Mouse (Mus musculus) forelimb bud, embryonic 11.5 days (tissue): ENCODE measurements at regions not wholly inside any gene's neighbourhood (a gene's known extent, or its start where the extent isn't known, plus 50 kb on each side); places are given as distances from the start of the nearest gene placed in this dataset.
A peak's percentile ranks its signal among the peaks of the same experiment; 100 is the strongest.

Source experiments
- DNase-seq: peaks from one replicate; pipeline ENCODE4 v3.0.0-alpha.2; 2012; ENCODE audit warnings: low read depth, low spot score

DNA sequence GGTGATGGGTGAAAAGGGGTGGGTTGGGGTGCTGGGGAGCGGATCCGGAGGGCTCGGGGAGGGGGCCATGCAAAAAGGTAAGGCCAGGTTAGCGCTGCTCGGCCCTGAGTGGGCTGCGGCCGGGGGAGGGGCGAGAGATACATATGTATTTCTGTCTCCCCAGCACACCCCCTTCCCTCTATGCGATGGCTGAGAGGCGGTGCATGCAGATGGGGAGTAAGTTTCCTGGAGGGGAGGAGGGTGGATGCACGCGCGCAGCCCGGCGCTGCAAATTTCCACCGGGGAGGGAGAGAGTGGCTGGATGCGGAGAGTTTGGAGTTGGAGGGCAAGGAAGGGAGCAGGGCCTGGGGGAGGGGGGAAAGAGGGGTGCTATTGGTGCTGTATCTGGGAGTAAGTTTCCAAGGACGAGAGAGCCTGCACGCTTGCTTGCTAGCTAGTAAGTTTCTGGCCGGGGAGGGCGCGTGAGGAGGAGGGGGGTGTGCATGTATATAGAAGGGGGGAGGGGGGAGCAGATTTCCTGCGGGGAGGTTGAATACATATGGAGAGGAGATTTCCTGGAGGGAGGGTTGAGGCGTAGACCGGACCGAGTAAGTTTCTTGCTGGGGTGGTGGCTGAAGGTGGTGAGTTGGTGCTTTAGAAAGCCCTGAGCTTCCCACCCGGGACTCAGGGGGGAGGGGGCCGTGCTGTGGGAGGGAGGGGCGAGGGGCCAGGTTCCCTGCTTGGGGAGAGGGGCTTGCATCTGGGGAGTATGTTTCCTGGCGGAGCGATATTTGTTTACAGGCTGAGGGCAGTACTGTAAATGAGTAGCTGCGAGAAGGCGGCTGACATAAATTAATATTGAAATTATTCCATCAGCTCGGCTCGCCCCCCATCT lies 130.8 kb upstream of the Ubr2 start:
- DNase-seq = peak; percentile 83

GRCm38 (mm10) chr17:47140241-47140968 lies 130.0 kb upstream of the Ubr2 start:
- DNase-seq = peak; percentile 60

DNA sequence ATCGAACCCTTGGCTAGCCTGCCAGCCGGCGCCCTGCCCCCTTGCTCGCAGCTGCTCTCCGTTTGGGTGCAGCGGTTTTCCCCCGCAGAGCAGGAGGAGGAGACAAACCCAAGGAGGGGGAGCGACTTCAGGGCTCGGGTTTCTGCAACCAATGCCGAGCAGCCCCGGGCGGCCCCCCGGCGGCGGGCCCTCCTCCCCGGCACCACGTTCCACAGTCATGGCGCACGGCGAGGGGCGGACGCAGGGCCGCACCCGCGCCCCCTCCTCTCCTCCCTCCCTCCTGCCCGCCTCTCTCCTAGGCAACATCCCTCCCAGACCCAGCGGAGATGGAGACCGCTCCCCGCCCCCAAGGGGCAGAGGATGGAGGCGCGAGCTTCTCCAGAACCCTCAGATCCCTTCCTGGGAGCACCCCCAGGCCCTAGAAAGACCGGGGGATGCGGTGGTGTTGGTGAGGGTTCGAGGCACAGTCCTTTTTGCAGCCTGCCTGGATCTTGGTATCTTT lies 129.4 kb upstream of the Ubr2 start:
- peak; percentile 94 for DNase-seq

GRCm38 (mm10) chr17:47139171-47139617 lies 128.8 kb upstream of the Ubr2 start:
- DNase-seq = peak; percentile 10

DNA sequence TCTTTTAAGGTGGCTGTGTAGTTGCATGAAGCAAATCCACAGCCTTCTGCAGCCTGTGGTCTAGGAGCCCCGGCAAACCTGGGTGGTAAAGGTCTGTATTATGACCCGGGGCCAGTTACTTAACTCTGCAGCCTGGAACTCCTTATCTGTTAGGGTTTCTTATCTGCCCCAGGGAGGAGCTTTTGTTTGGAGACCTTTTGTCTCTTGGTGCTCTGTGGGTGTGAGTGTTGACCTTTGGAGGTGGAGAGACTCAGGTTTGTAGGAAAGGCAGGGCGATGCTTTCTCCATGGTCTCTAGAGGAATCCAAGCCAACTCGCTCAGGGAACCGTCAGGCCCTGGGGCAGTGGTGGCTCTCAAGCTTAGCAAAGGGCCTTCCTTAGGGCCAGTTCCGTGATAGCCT lies 127.8 kb upstream of the Ubr2 start:
- DNase-seq = no peak

- DNase-seq = no peak
These were observed 125.0 kb upstream of the Ubr2 start for GRCm38 (mm10) chr17:47135391-47135790.

DNA sequence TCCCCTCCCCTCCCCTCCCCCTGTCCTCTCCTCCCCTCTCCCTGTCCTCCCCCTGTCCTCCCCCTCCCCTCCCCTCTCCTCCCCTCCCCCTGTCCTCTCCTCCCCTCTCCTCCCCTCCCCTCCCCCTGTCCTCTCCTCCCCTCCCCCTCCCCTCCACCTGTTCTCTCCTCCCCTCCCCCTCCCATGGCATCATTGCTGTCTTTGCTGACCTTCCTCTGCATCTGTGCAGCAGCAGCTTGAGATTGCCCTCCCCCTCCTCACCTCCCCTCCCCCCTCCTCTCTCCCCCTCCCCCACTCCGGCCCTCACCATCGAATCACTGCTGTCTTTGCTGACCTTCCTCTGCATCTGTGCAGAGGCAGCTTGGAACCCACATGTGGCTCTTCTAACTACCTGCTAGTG lies 123.4 kb upstream of the Ubr2 start:
- DNase-seq = no peak

DNA sequence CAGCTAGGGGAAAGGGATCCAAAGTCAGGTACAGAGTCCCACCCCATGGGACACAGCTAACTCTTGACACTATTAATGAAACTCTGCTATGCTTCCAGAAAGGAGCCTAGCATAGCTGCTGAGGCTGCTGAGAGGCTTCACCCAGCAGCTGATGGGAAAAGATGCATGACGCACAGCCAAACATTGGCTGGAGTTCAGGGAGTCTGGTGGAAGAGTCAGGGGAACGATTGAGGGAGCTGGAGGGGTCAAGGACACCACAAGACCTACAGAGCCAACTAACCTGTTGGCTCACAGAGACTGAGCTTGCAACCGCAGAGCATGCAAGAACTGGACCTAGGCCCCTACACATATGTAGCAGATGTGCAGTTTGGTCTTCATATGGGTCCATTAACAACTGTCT lies 117.2 kb upstream of the Ubr2 start:
- DNase-seq = no peak

GRCm38 (mm10) chr17:47123576-47123975 lies 113.2 kb upstream of the Ubr2 start:
- DNase-seq = no peak

DNA sequence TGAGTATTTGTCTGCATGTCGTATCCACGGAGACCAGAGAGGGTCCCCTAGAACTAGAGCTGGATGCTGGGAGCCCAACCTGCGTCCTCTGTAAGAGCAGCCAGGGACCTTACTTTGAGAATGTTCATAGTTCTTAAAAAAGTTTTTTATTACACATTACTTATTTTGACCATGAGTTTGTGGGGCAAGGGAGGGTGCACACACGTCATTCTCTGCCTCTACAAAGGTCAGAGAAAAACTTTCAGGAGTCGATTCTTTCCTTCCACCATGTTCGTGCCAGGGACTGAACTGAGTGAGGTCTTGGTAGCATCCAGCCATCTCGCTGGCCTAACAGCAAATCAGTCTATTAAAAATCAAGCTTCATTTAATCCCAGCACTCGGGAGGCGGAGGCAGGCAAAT lies 111.9 kb upstream of the Ubr2 start:
- no peak for DNase-seq

- no peak for DNase-seq
These were observed 107.7 kb upstream of the Ubr2 start for GRCm38 (mm10) chr17:47118010-47118409.

- peak; percentile 21 for DNase-seq
These were observed 105.4 kb upstream of the Ubr2 start for GRCm38 (mm10) chr17:47115754-47116153.

- DNase-seq = no peak
These were observed 104.8 kb upstream of the Ubr2 start for GRCm38 (mm10) chr17:47115141-47115540.

DNA sequence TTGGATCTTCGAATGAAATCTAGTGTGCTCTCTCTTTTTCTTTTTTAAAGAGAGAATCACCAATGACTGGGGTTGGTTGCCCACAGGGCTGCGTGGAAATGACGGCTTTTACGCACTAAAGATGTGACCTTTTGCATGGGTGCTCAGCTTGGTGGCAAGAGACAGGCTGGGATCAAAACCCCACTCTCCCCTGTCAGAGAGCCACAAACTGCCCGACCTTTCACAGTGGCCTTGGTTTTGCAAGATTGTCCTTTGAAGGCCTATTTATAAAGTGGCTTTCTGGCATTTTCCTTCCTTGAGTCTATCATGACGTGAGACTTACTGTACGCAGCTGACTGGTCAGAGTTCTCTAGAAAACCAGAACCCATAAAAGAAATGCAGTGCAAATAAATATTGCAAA lies 104.4 kb upstream of the Ubr2 start:
- no peak for DNase-seq

GRCm38 (mm10) chr17:47112556-47113225 lies 102.3 kb upstream of the Ubr2 start:
- DNase-seq = no peak

DNA sequence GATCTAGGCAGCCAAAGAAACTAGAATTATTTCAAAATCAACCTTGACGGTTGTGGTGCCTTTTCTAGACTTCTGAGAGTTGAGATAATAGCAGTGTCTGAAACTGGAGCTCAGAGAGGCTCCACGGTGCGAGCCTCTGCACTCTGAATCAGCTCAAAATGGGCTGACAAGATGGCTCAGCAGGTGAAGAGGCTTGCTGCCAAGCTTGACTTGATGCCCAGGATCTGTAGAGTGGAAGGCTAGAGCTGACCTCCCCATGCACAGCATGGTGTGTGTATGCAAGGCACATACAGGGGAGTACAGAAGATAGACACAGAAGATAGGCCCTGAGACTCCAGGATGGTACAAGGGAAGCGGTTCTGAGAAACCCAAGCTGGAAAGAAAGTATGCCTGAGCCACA lies 100.5 kb upstream of the Ubr2 start:
- no peak for DNase-seq

GRCm38 (mm10) chr17:47104328-47104727 lies 94.0 kb upstream of the Ubr2 start:
- DNase-seq = no peak

GRCm38 (mm10) chr17:47095191-47095590 lies 84.8 kb upstream of the Ubr2 start:
- no peak for DNase-seq

- no peak for DNase-seq
These were observed 81.7 kb upstream of the Ubr2 start for GRCm38 (mm10) chr17:47092076-47092475.

GRCm38 (mm10) chr17:47089769-47090168 lies 79.4 kb upstream of the Ubr2 start:
- DNase-seq = no peak

GRCm38 (mm10) chr17:47069206-47069605 lies 58.9 kb upstream of the Ubr2 start:
- DNase-seq = no peak

- DNase-seq = no peak
These were observed 55.0 kb upstream of the Ubr2 start for GRCm38 (mm10) chr17:47065307-47065901.
